12 mouse cellular contexts compared by ENCODE assay signal in genomic region chr2:95511286-95511685, GRCm38 (mm10).
"Had no signal": no experiment of that assay in that cellular context is flagged by ENCODE, and none has a peak within 500 bp of the region (broad histone marks: within the 10 kb centered on the region; RNA-seq: fewer than 3 reads in every experiment).

No protein-coding gene starts in this region.

- DNase-seq: lung, adult 18-20 months; lung, embryonic 14.5 days; lung, postnatal 10 days; lung, postnatal 4 days; midbrain, embryonic 14.5 days; retina, postnatal 1 day; right cerebral cortex, adult 18-20 months; right cerebral cortex, postnatal 25 days; right cerebral cortex, postnatal 4 days; spleen, adult 18-20 months; thymus, postnatal 14 days; thymus, postnatal 36 days had no signal
